15 mouse cellular contexts compared by ENCODE assay signal in genomic region chr10:54365315-54365714, GRCm38 (mm10).
DNase-seq lines count a peak whose midpoint lies in the region; ATAC-seq lines count a peak whose summit lies in the region.
"Had no signal": no experiment of that assay in that cellular context is flagged by ENCODE, and none has a peak within 500 bp of the region (broad histone marks: within the 10 kb centered on the region; RNA-seq: fewer than 3 reads in every experiment).

No protein-coding gene starts in this region.

- peak overlapping the region; percentile 9; the same call in 1 of the 2 replicates for H3K4me2 ChIP-seq in heart, embryonic 11.5 days
- H3K4me2 ChIP-seq in heart, embryonic 12.5 days = no peak overlapping the region
- H3K4me2 ChIP-seq: liver, embryonic 12.5 days; midbrain, embryonic 12.5 days; neural tube, embryonic 13.5 days had no signal

- 39% methylated on average over 4 of the region's 4 CpGs for WGBS in heart, embryonic 11.5 days (ENCODE audit: insufficient replicate concordance)
- 33% methylated on average over 4 of the region's 4 CpGs for WGBS in heart, embryonic 12.5 days

- no peaks in the 10 kb centered on the region for H3K36me3 ChIP-seq in heart, embryonic 11.5 days (ENCODE audit: control insufficient read depth, insufficient read depth, low read length)
- no peaks in the 10 kb centered on the region for H3K36me3 ChIP-seq in heart, embryonic 12.5 days
- H3K36me3 ChIP-seq: liver, embryonic 12.5 days; midbrain, embryonic 12.5 days; neural tube, embryonic 13.5 days had no signal

- peak; percentile 1 for DNase-seq in adrenal gland, adult 2 months
- no peak for DNase-seq in adrenal gland, postnatal 14 days
- DNase-seq in left cerebral cortex, postnatal 4 days = peak; percentile 51
- no peak for DNase-seq in left cerebral cortex, adult 8-10 months (ENCODE audit: low spot score in 2 of 2)
- DNase-seq in forelimb bud, embryonic 11.5 days (ENCODE audit: low read depth, low spot score) = peak; percentile 23
- no peak for DNase-seq in thymus, postnatal 4 days
- DNase-seq: cerebellum, adult 9-11 months; gastrocnemius, postnatal 14 days; lung, postnatal 14 days had no signal

- H3K4me3 ChIP-seq in heart, embryonic 11.5 days (ENCODE audit: low read depth, low read length) = no peak overlapping the region
- no peak overlapping the region for H3K4me3 ChIP-seq in heart, embryonic 12.5 days
- H3K4me3 ChIP-seq: liver, embryonic 12.5 days; midbrain, embryonic 12.5 days; neural tube, embryonic 13.5 days had no signal

- H3K27me3 ChIP-seq in heart, embryonic 11.5 days (ENCODE audit: control insufficient read depth, insufficient read depth, low read length) = no peaks in the 10 kb centered on the region
- H3K27me3 ChIP-seq in heart, embryonic 12.5 days (replicated peaks) = no peaks in the 10 kb centered on the region
- H3K27me3 ChIP-seq: liver, embryonic 12.5 days; midbrain, embryonic 12.5 days; neural tube, embryonic 13.5 days had no signal

- no peaks in the 10 kb centered on the region for H3K4me1 ChIP-seq in heart, embryonic 11.5 days (ENCODE audit: control insufficient read depth, insufficient read depth, low read length)
- 0 out of 2 replicates have a peak, but pooled peaks cover 7% of the 10 kb centered on the region for H3K4me1 ChIP-seq in heart, embryonic 12.5 days (replicated peaks)
- H3K4me1 ChIP-seq: liver, embryonic 12.5 days; midbrain, embryonic 12.5 days; neural tube, embryonic 13.5 days had no signal

- H3K27ac ChIP-seq in heart, embryonic 11.5 days (ENCODE audit: low read depth, low read length) = no peak overlapping the region
- H3K27ac ChIP-seq in heart, embryonic 12.5 days (ENCODE audit: poor library complexity, severe bottlenecking) = no peak overlapping the region
- H3K27ac ChIP-seq: liver, embryonic 12.5 days; midbrain, embryonic 12.5 days; neural tube, embryonic 13.5 days had no signal

- no peak for ATAC-seq in heart, embryonic 11.5 days (replicated peaks; ENCODE audit: insufficient number of reproducible peaks, low FRiP score, low TSS enrichment)
- ATAC-seq in heart, embryonic 12.5 days (ENCODE audit: insufficient number of reproducible peaks, low FRiP score) = no peak
- ATAC-seq: liver, embryonic 12.5 days; Patski had no signal

- intact Hi-C loops in left cerebral cortex, postnatal 4 days (cut with DNase I) = no loop called here

- no peaks in the 10 kb centered on the region for H3K9me3 ChIP-seq in heart, embryonic 11.5 days (replicated peaks; ENCODE audit: control insufficient read depth, low read length)
- H3K9me3 ChIP-seq in heart, embryonic 12.5 days (replicated peaks) = no peaks in the 10 kb centered on the region
- H3K9me3 ChIP-seq: liver, embryonic 12.5 days; midbrain, embryonic 12.5 days; neural tube, embryonic 13.5 days had no signal

- H3K9ac ChIP-seq in heart, embryonic 11.5 days (ENCODE audit: low read depth, low read length) = no peak overlapping the region
- H3K9ac ChIP-seq in heart, embryonic 12.5 days = no peak overlapping the region
- H3K9ac ChIP-seq: liver, embryonic 12.5 days; midbrain, embryonic 12.5 days; neural tube, embryonic 13.5 days had no signal

Comparison
In these comparisons a context has a peak if more than half of its experiments do, and no peak if none do; other contexts are left out.
1. DNase-seq: peak in adrenal gland, adult 2 months (single experiment), left cerebral cortex, postnatal 4 days (single experiment) and forelimb bud, embryonic 11.5 days (single experiment); none in adrenal gland, postnatal 14 days (single experiment), left cerebral cortex, adult 8-10 months (0 of 2) and thymus, postnatal 4 days (single experiment).